Comparison of ENCODE assay signal across 8 mouse cellular contexts in the genomic region with DNA sequence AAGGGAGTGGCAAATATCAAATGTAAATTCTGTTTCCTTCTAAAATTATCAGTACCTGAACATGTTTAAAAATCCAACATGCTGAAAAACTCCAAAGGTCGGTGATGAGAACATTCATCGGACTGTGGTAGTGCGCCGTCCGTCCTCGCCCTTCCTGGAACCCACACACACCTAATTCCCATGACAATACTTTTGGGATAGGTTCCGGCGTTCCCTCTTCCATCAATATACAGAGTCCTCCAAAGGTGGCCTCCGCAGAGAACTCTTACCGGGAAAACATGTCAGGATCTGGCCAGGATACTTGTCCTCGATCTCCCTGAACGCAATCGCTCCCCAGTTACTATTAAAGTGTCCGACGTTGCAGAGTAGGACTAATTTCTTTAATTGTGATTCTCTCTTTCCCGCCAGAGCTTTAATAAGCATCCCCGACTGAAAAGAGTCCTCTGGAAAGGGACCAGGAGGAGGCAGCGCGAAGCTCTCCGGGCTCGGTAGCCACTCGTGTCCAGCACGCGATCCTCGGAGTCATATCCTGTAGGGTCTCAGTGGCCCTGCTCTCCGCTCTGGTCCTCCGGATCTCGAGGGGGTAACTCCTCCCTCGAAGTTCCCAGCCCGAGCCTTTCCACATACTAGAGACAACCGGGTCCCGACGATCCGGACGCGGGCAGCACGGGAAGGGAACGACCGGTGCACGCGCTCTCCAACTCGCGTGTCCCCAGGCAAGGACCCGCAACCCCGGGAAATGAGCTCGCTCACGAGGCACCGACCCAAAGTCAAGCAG. TPM values are rescaled to one million over a fixed set of nuclear protein-coding genes. Genes with fewer than 3 reads are reported as not detected.
DNase-seq lines count a peak whose midpoint lies in the region; ATAC-seq lines count a peak whose summit lies in the region.

No protein-coding gene starts in this region.

- DNase-seq in heart, embryonic 10.5 days (ENCODE audit: low spot score): no peak
- DNase-seq in heart, adult 9 months (ENCODE audit: low spot score in 2 of 2): no peak
- peak; percentile 58 for DNase-seq in embryonic facial prominence, embryonic 14.5 days (ENCODE audit: low spot score)
- DNase-seq in limb, embryonic 10.5 days (ENCODE audit: low spot score): no peak
- no peak for DNase-seq in urinary bladder, postnatal 4 days (ENCODE audit: low spot score in 2 of 2)
- DNase-seq in kidney, adult 18-20 months: no peak

- ATAC-seq in CD4-positive, CD25-positive, alpha-beta regulatory T cell, adult 4 months: peak; percentile 59
- peak; percentile 74 for ATAC-seq in embryonic facial prominence, embryonic 14.5 days (ENCODE audit: low read depth)
- peak; percentile 65; the same call in 1 of the 2 replicates for ATAC-seq in neural tube, embryonic 12.5 days (ENCODE audit: low FRiP score, low read depth)

- H3K27me3 ChIP-seq in heart, embryonic 10.5 days (ENCODE audit: insufficient read depth, poor library complexity, severe bottlenecking): 0 out of 2 replicates have a peak, but pooled peaks cover 4% of the 10 kb centered on the region
- no peaks in the 10 kb centered on the region; the same call in 1 of the 2 replicates for H3K27me3 ChIP-seq in embryonic facial prominence, embryonic 14.5 days (replicated peaks; ENCODE audit: control insufficient read depth, insufficient read depth, low read length)
- no peaks in the 10 kb centered on the region for H3K27me3 ChIP-seq in limb, embryonic 10.5 days (ENCODE audit: low read depth, poor library complexity, severe bottlenecking)
- H3K27me3 ChIP-seq in neural tube, embryonic 12.5 days (replicated peaks): no peaks in the 10 kb centered on the region

- H3K4me2 ChIP-seq in embryonic facial prominence, embryonic 14.5 days (ENCODE audit: low read depth, low read length): peak overlapping the region; percentile 66
- H3K4me2 ChIP-seq in neural tube, embryonic 12.5 days (replicated peaks): peak overlapping the region; percentile 88

- H3K9ac ChIP-seq in embryonic facial prominence, embryonic 14.5 days (ENCODE audit: low read depth, low read length): peak overlapping the region; percentile 70
- peak overlapping the region; percentile 68 for H3K9ac ChIP-seq in neural tube, embryonic 12.5 days

- H3K4me3 ChIP-seq in heart, embryonic 10.5 days: peak overlapping the region; percentile 86
- H3K4me3 ChIP-seq in embryonic facial prominence, embryonic 14.5 days (ENCODE audit: low read depth, low read length): peak overlapping the region; percentile 60
- peak overlapping the region; percentile 84 for H3K4me3 ChIP-seq in limb, embryonic 10.5 days
- H3K4me3 ChIP-seq in neural tube, embryonic 12.5 days: peak overlapping the region; percentile 64

- under 1% methylated on average over 48 of the region's 48 CpGs for WGBS in heart, embryonic 10.5 days
- under 1% methylated on average over 45 of the region's 48 CpGs for WGBS in embryonic facial prominence, embryonic 14.5 days
- 1% methylated on average over 48 of the region's 48 CpGs for WGBS in limb, embryonic 10.5 days
- WGBS in neural tube, embryonic 12.5 days: under 1% methylated on average over 48 of the region's 48 CpGs

- H3K27ac ChIP-seq in heart, embryonic 10.5 days: peak overlapping the region; percentile 92
- peak overlapping the region; percentile 22; the same call in 1 of the 2 replicates for H3K27ac ChIP-seq in embryonic facial prominence, embryonic 14.5 days (replicated peaks; ENCODE audit: low read depth, low read length)
- H3K27ac ChIP-seq in limb, embryonic 10.5 days: peak overlapping the region; percentile 83
- peak overlapping the region; percentile 5; the same call in 1 of the 2 replicates for H3K27ac ChIP-seq in neural tube, embryonic 12.5 days

- peaks cover 2% of the 10 kb centered on the region; the same call in 1 of the 2 replicates for H3K36me3 ChIP-seq in heart, embryonic 10.5 days
- no peaks in the 10 kb centered on the region for H3K36me3 ChIP-seq in embryonic facial prominence, embryonic 14.5 days (ENCODE audit: control insufficient read depth, insufficient read depth, low read length)
- H3K36me3 ChIP-seq in limb, embryonic 10.5 days: peaks cover 4% of the 10 kb centered on the region
- H3K36me3 ChIP-seq in neural tube, embryonic 12.5 days: no peaks in the 10 kb centered on the region

- no peaks in the 10 kb centered on the region for H3K9me3 ChIP-seq in heart, embryonic 10.5 days
- H3K9me3 ChIP-seq in embryonic facial prominence, embryonic 14.5 days (ENCODE audit: control insufficient read depth, low read length): no peaks in the 10 kb centered on the region
- no peaks in the 10 kb centered on the region for H3K9me3 ChIP-seq in limb, embryonic 10.5 days (replicated peaks)
- H3K9me3 ChIP-seq in neural tube, embryonic 12.5 days: no peaks in the 10 kb centered on the region

- peaks cover 15% of the 10 kb centered on the region for H3K4me1 ChIP-seq in heart, embryonic 10.5 days
- H3K4me1 ChIP-seq in embryonic facial prominence, embryonic 14.5 days (ENCODE audit: control insufficient read depth, insufficient read depth, low read length): peaks cover 10% of the 10 kb centered on the region; the same call in 1 of the 2 replicates
- H3K4me1 ChIP-seq in limb, embryonic 10.5 days: peaks cover 31% of the 10 kb centered on the region
- peaks cover 17% of the 10 kb centered on the region for H3K4me1 ChIP-seq in neural tube, embryonic 12.5 days

RNA-seq across cellular contexts. Expression of a gene that starts 17.6 kb away (rescaled TPM):
- polyA plus RNA-seq in heart, embryonic 10.5 days (2016; fragmentation: Nextera tagmentation; extraction: Ambion mirVana): 75.5 and 91.9 TPM in 2 replicates
- polyA plus RNA-seq in CD4-positive, CD25-positive, alpha-beta regulatory T cell, adult 4 months (2017; shearing (Covaris generic)): 100 to 1,000 TPM; 134 to 151 TPM
- polyA plus RNA-seq in embryonic facial prominence, embryonic 14.5 days (2014; fragmentation: Nextera tagmentation; extraction: Ambion mirVana): 80.0 and 85.1 TPM in 2 replicates
- polyA plus RNA-seq in limb, embryonic 10.5 days (2016; fragmentation: Nextera tagmentation; extraction: Ambion mirVana): 112 and 116 TPM in 2 replicates
- 65.4 and 72.5 TPM in 2 replicates for polyA plus RNA-seq in neural tube, embryonic 12.5 days (2016; fragmentation: Nextera tagmentation; extraction: Ambion mirVana)

RNA-seq across cellular contexts. Expression of a gene that starts 46.2 kb away (rescaled TPM):
- 0.48 and 0.57 TPM in 2 replicates for polyA plus RNA-seq in heart, embryonic 10.5 days (2016; fragmentation: Nextera tagmentation; extraction: Ambion mirVana)
- polyA plus RNA-seq in CD4-positive, CD25-positive, alpha-beta regulatory T cell, adult 4 months (2017; shearing (Covaris generic)): 1 to 10 TPM; 1.1 to 2.2 TPM
- polyA plus RNA-seq in embryonic facial prominence, embryonic 14.5 days (2014; fragmentation: Nextera tagmentation; extraction: Ambion mirVana): 0.29 and 1.0 TPM in 2 replicates
- polyA plus RNA-seq in limb, embryonic 10.5 days (2016; fragmentation: Nextera tagmentation; extraction: Ambion mirVana): 0.73 and 0.76 TPM in 2 replicates
- polyA plus RNA-seq in neural tube, embryonic 12.5 days (2016; fragmentation: Nextera tagmentation; extraction: Ambion mirVana): 0.94 and 0.95 TPM in 2 replicates

Comparison
In these comparisons a context has a peak if more than half of its experiments do, and no peak if none do; other contexts are left out.
1. H3K27ac ChIP-seq: peak in every context shown above with its lines; median percentile 92 in heart, embryonic 10.5 days; 83 in limb, embryonic 10.5 days; 22 in embryonic facial prominence, embryonic 14.5 days; 5 in neural tube, embryonic 12.5 days.